Mouse (Mus musculus): Measurements from ENCODE around the gene D11Wsu47e.

GRCm38 (mm10) chr11:113733631-113734364 is 49.6 kb downstream of the D11Wsu47e start:
- TF ChIP-seq CTCF (IDR thresholded peaks at IDR 0.05; ENCODE audit: low read depth) (no peak), EP300 (IDR thresholded peaks at IDR 0.05; ENCODE audit: low read depth) (no peak)

Measured in liver, embryonic 14.5 days (tissue).